Mouse (Mus musculus) embryo, embryonic 10 days (tissue): ENCODE results near the gene Ruvbl2.
"Not testable (repeated sequence)": the region's sequence is repeated elsewhere in the genome, so short reads cannot be mapped to it uniquely, and the experiment has no call there.

Source experiments
- DNase-seq: peaks from one replicate; pipeline ENCODE4 v3.0.0-alpha.2; 2015; ENCODE audit warnings: low spot score

Ruvbl2 gene

DNA sequence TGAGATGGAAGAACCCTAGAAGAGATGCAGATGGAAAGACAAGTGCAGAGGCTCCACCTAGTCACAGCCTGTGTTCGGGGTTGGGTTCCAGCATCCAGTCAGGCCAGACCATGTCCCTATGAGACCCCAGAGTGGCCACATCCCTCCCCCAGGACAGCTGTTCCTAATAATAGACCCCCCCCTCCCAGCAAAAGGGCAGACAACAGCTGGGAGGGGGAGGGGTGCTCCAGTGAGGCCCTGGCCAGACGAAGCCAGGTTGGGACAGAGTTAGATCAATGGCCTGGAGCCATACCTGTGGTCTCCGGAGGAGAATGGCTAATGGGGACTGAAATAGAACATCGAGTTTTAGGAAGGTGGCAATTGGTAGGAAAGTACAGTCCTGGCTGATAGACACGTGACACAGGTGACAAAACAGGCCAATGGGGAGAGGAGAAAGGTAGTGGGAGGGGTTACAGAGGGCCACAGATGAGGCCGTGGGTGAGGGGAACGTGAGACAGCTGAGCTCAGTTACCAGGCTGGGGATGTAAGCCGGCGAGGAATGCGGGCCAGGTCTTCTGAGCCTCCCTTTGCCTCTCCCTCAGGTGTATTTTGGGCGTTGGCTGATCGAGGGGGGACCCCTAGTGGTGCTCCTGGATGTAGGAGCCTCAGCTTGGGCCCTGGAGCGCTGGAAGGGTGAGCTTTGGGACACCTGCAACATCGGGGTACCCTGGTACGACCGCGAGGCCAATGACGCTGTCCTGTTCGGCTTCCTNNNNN lies at the start of gene Ruvbl2:
Gene Ruvbl2, minus strand, starts transcription at position 576 of the 756 bp plus-strand sequence.
- peak; percentile 61 for DNase-seq

DNA sequence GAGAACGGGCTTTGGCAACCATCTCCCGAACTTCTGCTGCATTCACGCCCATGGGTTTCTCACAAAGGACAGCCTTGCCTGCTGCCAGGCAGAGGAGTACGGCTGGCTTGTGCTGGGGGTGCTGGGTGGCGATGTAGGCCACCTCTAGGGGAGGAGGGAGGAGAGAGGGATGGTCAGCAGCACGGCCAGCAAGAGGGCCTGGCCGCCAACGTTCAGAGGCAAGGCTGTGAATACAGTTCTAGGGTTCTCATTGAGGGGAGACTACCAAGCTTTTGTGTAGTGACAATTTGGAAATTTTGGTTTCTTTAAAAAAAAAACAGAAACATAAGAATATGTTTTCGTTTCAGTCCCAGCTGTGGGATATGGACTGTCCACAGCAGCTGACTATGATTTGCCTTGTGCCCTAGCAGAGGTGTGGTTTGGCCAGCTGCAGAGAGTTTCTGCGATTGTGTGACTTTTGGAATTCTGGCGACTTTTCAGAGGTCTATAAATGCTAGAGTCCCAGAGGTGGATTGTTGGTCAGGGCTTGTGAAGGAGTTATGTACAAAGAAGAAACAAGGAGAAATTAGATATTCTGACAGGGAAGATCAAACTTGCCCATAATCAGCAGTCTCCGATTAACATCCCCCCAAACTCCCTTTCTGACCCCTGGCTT lies 49.0 kb upstream of the Ruvbl2 start, which contains the start of gene Gm45808:
Gene Gm45808, minus strand, starts transcription at position 51 of the 655 bp plus-strand sequence.
- DNase-seq: no peak

DNA sequence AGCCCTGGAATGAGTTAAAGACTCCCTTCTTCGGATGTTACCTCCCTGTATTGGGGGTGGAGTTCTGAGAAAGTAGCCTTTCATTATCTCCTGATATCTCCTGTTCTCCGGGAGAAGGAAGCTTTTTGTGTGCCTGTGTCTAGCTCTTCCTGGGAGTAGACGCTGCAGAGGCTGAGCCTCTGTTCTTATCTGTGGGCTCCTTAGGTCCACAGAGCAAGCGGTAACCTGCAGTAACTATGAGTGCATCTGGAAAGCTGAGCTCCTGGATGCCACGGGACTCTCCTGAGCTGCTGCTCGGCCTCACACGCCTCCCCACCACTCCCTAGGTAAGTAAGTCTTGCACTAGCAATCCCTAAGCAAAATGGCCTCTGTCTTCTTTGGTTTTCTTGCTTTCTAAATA lies 48.3 kb upstream of the Ruvbl2 start:
- DNase-seq: no peak

DNA sequence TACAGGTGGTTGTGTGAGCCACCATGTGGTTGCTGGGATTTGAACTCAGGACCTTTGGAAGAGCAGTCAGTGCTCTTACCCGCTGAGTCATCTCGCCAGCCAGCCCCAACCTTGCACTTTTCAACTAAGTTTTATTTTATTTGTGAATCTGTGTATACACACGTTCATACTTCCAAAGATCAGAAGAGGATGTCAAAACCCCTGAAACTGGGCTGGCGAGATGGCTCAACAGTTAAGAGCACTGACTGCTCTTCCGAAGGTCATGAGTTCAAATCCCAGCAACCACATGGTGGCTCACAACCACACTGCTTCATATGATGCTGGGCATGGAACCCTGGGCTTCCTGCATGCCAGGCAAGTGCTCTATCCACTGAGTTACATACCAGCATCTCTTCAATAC lies 47.1 kb upstream of the Ruvbl2 start:
- DNase-seq: not testable (repeated sequence)

DNA sequence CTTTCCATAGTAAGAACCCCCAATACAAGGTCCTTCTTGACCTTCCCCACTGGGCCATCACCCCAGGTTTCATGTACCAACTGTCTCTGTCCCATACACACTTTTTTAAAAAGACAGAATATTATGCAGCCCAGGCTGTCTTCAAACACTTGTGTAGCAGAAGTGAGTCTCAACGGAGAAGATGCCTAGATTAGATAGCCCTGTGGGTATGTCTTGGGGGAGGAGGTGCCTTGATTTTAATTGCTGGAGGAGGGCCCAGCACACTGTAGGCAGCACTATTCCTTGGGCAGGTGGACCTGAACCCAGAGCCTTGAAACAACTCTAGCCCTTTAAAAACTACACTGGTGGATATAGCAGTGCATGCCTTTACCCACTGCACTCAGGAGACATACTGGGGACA lies 44.3 kb upstream of the Ruvbl2 start:
- no peak for DNase-seq

DNA sequence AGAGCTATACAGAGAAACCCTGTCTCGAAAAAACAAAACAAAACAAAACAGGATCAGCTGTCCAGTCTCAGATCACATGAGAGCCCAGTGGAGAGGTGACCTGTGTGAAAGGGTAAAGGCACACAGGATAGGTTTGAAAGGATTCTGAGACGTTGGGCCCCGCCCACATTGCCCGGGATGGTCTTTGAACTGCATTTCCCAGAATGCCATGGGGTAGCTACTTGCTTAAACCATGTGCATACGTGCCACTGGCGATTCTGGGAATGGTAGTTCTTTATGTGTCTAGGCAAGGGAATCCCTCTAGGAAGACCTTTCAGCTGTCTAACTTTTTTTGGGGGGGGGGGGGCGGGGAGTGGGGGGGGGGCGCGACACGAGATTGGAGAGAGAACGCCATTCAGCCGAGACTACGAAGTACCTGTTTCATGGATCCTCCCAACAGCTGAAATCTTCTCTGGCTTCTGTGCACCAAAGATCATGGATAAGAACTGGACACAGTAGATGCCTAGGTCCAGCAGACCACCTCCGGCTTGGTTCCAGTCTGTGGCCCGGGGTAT lies 43.6 kb upstream of the Ruvbl2 start, which contains the start of gene Tulp2:
Gene Tulp2, plus strand, starts transcription at position 504 of the 554 bp plus-strand sequence.
- DNase-seq: peak; percentile 80

DNA sequence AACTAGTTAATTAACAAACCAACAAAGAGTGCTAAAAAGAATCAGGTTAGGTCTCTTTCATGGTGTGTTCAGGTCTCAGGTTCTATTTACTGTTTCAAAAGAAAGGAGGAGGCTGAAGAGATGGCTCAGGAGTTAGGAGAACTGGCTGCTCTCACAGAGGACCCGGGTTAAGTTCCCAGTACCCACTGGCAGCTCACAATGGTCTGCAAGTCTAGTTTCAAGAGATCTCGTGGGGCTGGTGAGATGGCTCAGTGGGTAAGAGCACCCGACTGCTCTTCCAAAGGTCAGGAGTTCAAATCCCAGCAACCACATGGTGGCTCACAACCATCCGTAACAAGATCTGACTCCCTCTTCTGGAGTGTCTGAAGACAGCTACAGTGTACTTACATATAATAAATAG lies 42.4 kb upstream of the Ruvbl2 start:
- DNase-seq: not testable (repeated sequence)

DNA sequence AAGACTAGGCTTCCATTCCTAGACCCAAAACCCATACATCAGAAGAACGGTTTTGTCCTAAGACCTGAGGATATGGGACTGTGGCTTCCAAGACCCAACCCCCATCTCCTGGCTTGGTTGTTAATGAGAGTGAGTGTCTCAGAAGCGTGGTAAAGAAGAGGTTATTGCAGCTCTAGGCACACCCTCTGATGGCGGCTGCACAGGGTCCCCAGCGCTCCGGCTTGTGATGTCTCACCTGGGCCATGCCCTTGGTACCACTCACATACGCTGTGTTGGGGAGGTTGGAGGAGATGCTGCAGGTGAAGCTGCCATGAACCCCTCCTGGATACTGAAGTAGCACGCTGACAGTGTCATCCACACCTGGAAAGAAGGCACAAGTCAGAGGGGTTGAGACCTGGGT lies 40.9 kb upstream of the Ruvbl2 start:
- no peak for DNase-seq

DNA sequence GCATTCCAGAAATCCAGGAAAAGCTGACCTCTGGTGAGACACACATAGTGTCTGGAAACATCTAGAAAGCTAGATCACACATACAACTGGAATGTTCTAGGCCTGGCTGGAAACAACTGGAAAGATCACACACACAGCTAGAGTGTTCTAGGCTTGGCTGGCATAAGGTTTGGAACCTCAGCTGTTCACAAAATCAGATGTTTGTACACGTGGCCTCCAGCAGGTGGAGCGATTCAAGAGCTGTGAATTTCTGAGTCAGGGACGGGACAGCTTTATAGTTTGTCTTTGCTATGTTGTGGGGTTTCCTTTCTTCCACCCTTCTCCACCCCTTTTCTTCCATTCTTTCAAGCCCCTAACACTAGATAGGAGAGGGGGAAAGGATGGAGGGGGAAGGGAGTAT lies 39.1 kb upstream of the Ruvbl2 start:
- peak; percentile 80 for DNase-seq

DNA sequence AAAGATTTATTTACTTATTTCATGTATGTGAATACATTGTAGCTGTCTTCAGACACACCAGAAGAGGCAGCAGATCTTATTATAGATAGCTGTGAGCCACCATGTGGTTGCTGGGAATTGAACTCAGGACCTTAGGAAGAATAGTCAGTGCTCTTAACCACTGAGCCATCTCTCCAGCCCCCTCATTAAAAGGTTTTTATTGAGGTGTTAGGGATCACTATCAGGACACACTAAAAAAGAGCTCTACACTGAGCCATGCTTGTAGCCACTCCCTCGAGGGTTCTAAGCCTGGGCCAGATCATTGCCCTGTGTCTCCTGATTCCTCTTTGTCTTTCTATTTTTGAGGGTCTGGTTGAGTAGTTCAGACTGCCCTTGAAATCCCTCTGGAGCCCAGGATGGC lies 38.6 kb upstream of the Ruvbl2 start:
- no peak for DNase-seq

DNA sequence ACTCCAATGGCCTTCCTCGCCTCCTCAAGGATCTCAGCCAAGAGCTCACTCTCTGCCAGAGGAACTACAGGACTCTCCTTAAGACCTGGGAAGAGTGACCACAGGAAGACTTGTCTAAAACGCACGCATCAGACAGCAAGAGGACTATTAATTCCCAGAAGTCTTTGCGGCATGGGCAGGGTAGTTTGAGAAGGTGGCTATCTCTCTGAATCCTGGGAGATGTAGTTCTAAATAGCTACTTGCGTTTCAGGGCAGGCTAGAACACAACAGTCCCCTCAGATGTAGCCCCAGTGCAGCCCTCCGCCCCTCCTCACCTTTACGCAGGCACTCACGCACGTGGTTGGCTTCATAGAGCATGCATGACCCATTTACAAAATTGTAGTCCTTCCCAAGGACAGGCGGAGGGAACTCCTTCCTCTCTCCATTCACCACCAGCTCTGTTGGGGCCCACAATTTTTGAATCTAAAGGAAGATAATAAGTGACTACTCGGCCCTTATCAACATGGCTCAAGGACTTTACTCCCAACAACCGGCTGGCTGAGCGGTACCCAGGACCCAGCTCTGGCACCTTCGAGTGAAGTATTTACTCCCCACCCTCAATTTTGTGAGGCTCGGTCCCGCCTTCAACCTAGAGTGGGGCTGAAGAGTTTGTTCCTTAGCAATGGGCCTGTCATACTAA lies 37.5 kb upstream of the Ruvbl2 start:
- peak; percentile 27 for DNase-seq

DNA sequence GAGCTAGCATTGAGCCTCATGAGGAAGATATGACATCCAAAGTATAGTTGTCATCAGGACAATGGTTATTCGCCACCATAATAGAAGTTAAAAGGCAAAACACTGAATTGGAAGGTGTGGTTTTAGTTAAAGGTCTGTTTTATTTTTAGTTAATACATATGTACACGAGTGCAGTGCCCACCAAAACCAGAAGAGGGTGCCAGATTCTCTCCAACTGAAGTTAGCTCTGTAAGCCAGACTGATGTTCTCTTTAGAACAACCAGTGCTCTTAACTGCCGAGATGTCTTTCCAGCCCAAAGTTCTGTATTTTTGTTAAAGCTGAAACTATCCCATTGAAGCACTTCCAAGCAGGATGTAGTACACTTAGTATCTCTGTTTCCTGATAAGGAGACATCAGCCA lies 33.0 kb upstream of the Ruvbl2 start:
- DNase-seq: peak; percentile 77

DNA sequence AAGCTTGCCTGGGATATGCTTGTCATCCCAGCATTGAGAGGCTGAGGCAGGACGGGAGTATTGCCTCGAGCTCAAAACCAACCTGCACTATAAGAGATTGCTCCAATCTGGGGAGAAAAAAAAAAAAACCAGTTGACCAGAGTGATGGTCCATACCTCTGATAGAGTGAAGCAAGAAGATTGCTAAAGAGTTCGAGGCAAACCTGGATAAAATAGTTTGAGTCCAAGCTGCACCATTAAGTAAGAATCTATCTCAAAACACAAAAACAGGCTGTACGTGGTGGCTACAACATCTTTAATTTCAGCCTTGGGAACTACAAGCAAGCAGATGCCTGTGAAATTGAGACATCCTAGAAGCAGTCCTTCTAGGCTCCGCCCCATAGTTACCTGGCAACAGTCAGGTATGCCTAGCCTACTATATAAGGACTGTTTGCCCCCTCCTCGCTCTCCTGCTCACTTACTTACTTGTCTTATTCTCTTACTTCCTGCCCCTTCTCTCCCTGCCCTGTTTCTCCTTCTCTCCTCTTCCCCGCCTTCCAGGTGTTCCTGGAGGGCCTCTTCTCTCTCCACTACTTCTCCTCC lies 29.3 kb upstream of the Ruvbl2 start:
- DNase-seq: peak; percentile 29

DNA sequence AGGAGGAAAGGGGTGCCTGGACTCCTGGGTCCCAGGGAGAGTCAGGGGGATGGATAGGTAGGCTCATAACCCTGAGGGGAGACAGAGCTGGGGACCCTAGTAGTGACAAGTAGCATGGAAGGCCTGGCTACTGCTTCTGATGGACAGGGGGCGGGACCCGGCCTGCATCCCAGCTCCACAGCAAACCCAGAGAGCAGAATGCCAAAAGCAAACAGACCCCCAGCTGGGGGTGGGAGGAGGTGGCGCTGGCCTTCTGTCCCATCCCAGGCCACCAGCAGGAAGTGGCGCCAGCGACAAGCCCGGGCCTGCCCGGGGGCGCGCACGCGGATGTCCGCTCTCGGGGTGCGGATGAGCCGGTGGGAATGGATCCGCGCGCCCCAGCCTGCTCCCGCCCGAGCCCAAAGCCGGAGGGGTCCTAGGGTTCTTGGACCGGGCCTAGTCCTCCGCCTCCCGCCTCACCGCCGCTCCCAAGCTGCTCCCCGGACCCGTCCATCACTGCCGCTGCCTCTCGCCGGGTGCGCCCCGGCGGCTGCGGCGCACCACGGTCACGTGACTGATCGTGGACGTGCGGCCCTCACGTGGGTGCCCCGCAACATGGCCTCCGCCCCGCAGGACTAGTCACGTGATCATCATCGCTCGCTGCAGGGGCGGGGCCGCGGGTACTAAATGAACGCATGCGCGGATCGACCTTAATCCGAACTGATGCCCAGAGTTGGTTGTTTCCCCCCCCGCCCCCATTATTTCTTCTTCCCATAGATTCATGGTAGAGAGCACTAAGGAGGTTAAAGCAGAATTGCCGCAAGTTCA lies 28.6 kb upstream of the Ruvbl2 start, which contains the start of gene Bax:
Gene Bax, minus strand, starts transcription at position 616 of the 807 bp plus-strand sequence.
- peak; percentile 99 for DNase-seq

DNA sequence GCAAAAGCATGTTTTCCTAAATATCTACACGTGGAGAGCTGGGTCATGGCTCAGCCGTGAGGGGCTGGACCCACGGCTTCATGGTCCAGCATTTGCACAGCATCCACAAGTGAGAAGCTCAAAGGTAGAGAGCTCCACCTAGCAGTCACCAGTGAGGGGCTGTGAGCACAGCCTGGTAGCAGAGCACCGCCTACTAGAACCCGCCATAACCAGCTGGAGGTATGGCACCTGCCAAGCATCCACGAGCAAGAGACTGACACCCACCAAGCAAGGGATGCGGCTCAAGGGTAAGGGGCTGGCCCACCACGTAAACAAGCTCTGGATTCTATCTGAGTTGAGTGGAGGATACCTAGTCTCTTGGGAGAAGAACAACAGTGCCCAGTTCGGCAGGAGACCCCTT lies 27.7 kb upstream of the Ruvbl2 start:
- DNase-seq: no peak

DNA sequence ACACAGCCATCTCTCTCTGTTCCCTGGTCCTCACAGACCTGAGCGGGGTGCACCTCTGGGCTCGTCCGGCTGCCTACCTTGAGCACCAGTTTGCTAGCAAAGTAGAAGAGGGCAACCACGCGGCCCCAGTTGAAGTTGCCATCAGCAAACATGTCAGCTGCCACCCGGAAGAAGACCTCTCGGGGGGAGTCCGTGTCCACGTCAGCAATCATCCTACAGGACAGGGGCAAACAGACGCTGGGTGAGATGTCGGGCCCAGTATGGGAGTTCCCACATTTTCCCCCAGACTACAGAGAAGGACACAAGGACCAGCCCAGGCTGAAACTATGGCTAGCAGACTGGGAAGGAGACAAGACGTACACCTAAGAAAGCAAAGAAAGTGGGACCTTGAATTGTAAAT lies 27.2 kb upstream of the Ruvbl2 start:
- no peak for DNase-seq

DNA sequence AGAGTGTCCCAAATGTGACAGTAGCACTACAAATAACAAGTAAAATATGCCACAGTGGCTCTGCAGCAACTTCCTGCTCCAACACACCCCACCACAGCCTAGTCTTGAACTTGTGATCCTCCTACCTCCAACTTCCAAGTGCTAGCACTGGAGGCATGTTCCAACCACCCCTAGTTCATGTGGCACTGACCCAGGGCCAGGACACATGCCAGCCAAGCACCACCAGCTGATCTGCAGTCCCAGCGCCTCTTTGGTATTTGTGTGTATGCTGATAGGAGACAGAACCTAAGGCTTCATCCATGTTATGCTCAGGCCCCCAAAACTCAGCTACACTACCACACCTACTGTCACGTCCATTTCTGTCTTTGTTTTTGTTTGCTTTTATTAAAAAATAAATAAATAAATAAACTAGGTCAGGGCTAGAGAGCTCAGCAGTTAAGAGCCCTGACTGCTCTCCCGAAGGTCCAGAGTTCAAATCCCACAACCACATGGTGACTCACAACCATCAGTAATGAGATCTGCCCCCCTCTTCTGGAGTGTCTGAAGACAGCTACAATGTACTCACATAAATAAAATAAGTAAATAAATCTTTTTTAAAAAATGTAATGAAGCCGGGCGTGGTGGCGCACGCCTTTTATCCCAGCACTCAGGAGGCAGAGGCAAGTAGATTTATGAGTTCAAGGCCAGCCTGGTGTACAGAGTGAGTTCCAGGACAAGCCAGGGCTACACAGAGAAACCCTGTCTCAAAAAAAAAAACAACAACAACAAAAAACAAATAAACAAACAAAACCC lies 26.3 kb upstream of the Ruvbl2 start:
- no peak for DNase-seq

DNA sequence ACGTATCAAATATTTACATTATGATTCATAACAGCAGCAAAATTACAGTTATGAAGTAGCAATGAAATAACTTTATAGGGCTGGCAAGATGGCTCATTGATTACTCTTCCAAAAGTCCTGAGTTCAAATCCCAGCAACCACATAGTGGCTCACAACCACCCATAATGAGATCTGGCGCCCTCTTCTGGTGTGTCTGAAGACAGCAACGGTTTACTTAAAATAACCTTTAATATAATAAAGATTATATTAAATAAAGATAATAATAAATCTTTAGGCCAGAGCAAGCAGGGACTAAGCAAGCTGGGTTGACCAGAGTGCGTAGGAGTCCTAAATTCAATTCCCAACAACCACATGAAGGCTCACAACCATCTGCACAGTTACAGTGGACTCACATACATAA lies 25.0 kb upstream of the Ruvbl2 start:
- not testable (repeated sequence) for DNase-seq

DNA sequence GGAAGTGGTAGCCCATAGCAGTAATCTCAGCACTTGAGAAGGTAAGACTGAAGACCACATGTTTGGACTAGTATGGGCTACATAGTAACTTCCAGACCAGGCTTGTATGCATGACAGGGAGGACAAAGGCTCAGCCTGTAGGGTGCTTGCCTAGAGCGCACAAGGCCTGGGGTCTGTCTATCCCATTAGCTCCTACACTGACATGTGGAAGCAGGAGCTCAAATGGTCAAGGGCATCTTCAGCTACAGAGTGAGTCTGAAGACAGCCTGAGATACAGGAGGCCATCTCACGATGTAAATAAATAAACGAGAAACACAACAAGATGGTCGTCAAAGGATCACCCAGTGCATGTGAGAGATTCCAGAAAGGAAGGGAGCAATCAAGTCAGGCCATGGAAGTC lies 24.4 kb upstream of the Ruvbl2 start:
- DNase-seq: no peak

DNA sequence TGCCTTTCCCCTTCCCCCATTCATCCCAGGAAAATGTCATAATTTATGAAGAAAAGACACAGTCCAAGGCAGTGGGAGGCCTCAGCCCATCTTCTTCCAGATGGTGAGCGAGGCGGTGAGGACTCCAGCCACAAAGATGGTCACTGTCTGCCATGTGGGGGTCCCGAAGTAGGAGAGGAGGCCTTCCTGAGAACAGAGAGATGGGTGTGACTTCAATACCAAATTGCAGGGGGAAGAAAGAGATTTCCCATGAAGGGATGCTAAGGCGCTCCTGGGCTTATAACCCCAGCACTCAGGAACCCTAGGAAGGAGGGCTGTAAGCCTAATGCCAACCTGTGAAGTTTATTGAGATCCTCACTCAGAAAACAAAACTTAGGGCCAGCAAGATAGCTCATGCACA lies 23.9 kb upstream of the Ruvbl2 start:
- DNase-seq: no peak
